Mouse (Mus musculus): ENCODE data around the gene H3f3a.

The H3f3a gene

DNA sequence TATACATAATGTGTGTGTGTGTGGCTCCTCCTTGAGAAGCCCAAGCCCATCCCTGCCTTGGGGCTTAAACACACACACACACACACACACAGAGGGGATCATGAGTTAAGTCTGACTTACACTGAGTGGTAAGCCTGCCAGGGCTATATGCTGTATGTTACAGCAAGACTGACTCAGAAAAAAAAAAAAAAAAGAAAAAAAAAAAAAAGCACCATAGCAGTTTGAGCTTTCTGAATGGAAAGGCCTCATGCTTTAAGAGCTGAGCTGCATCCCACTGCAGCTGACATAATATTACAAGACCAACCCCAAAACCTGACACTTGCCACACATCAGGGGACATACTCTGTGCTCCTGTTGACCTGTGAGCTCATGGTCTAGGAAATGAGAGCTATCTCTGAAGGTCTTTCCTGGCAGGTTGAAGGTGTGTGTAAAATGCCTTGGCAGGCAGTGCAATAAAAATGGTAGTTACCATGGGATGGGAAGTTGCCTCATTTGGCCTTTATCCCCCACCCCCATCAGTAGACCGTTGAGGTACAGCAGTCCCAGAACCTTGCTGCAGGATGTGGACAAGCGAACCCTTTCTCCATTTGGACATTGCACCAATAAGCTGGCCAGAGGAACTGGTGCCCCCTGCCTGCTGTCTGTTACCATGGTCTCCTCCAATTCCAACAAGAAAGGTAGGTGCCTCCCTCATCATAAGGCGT is 56.3 kb downstream of the H3f3a start:
- no peak for DNase-seq

DNA sequence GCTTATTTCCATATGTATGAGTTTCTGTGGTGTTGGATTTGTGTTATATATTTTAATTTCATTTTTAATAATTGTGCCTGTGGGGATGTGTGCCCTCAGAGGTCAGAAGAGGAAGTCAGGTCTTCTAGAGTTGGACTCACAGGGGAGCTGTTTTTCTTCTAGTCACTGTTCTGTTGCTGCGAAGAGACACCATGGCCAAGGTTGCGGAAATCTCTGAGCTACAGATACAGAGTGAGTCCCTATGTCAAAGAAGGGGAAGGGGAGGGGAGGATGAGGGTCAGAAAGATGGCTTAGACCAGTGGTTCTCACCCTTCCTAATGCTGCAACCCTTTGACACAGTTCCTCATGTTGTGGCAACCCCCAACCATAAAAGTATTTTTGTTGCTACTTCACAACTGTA is 57.0 kb downstream of the H3f3a start:
- DNase-seq = no peak

GRCm38 (mm10) chr1:180754376-180754775 is 59.4 kb downstream of the H3f3a start:
- DNase-seq = no peak

DNA sequence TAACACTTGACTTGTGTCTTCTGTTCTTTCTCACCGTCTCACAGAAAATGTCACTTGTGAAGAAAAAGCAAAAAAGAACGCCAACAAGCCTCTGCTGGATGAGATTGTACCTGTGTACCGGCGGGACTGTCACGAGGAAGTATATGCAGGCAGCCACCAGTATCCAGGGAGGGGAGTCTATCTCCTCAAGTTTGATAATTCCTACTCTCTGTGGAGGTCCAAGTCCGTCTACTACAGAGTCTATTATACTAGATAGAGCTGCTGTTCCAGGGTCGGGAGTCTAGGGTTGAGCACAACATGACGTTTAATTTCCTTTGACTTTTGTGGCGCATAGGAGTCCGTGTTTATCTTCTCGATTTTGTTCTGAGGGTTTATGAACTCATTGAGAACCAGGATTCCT is 61.6 kb downstream of the H3f3a start:
- DNase-seq = no peak
